Mouse (Mus musculus): ENCODE results near the gene Gsg1l.
A peak's percentile ranks its signal among the peaks of the same experiment; 100 is the strongest.

Gsg1l gene

DNA sequence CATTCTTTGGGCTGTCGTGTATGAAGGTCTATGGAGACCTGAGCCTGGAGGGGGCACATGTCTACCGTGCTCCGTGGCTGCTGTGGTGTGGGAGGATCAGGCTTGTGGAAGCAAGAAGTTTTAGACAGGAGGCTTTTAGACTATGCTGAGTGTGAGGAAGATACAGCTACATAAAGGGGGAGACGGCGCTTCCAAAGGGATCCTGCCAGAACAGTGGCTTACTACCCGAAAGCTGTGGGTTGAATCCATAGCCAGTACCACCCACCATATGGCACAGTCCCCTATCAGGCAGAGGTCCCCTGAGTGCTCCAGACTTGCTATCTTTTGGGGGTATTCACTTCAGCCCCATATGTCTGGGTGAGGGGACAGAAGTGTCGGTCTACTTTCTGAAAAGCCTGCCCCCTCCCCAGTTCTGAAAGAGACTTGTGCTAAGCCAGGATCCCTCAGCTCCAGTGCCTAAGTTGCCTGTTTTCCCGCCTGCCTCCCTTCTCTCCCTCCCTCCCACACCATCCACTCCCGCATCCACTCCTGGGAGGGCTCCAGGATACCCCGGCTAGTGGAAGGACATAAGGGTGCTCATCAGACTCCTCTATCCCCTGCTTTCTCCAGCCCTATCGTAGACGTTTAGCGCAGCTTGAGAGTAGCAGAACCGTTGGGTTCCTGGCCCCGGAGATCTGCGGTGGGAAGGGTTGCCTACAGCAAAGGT, 1.1 kb downstream of the Gsg1l start:
- DNase-seq = no peak

GRCm38 (mm10) chr7:126076935-126077334, 5.3 kb downstream of the Gsg1l start:
- DNase-seq = no peak

- DNase-seq = no peak
Observed at GRCm38 (mm10) chr7:126075058-126075457, 7.2 kb downstream of the Gsg1l start.

GRCm38 (mm10) chr7:126070321-126070720, 11.9 kb downstream of the Gsg1l start:
- no peak for DNase-seq

DNA sequence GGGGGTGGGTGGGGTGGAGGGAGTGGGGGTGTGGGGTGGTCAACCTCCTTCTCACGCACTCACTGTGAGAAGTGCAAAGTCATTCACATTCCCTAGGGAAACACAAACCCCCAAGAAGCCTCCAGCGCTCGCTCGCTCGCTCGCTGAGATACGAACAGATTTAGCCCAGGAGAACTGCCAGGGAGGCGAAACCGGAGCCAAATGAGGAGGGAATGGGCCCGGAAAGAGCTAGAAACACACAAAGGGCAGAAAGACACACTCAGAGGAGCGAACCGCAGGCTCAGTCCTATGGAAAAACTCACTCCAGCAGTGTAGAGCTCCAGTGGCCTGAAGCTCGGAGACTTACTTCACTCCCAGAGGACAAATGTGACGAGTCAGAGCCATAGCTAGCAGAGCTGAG, 15.4 kb downstream of the Gsg1l start:
- DNase-seq = no peak

DNA sequence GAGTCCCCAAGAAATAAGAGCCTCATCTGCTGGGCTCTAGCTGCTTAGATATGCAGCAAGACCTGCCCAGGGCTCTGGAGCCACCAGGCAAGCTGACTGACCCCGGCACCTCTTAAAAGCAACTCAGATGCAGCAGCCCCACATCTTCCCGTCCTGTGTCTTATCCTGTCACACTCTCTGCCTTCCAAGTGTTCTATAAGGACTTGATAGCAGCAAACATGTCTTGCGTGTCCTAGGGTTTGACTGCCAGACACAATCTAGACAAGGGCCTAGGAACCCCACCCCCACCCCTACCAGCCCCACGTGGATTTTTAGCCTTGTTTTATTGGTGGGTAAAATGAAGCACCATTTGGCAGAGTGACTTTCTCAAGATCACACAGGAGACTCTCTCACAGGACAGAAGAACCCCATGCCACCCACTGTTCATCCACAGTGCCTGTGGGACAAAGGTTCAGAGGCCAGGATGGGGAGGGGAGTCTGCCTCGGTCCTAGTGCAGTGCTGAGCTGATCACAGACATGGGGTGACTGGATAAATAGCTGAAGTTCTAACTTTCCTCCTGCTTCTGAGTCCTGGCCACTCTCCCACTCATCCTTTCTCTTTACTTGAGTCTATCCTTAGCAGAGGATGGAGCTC, 16.9 kb downstream of the Gsg1l start:
- no peak for DNase-seq

GRCm38 (mm10) chr7:126062228-126062627, 20.0 kb downstream of the Gsg1l start:
- DNase-seq = no peak

GRCm38 (mm10) chr7:126058918-126059317, 23.3 kb downstream of the Gsg1l start:
- no peak for DNase-seq

DNA sequence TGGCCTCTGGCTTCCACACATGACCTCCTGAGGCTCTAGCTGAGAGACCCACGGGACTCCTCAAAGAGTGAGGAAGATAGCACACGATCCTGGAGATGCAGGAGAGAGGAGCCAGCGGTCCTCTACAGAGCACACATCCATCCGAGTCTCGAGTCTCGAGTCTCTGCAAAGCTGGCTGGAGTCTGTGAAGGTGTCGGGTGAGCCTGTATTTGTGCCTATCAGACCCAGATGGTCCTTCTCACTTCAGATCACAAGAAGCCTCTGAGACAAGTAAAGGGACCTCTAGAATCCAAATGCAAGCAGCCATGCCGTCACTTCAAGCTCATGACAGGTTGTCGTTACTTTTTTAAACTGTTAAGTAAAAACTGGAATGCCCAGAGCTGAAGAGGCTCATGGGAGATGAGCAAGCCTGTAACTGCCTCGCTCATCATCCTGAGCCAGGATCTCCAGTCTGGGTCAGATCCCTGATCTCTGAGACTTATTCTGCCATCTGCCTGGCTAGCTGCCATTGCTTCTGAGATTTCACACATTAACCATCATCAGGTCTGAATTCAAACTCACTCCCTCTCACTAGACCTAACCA, 24.8 kb downstream of the Gsg1l start:
- no peak for DNase-seq

GRCm38 (mm10) chr7:126054574-126054973, 27.6 kb downstream of the Gsg1l start:
- DNase-seq = no peak

- no peak for DNase-seq
Observed at GRCm38 (mm10) chr7:126053618-126054017, 28.6 kb downstream of the Gsg1l start.

DNA sequence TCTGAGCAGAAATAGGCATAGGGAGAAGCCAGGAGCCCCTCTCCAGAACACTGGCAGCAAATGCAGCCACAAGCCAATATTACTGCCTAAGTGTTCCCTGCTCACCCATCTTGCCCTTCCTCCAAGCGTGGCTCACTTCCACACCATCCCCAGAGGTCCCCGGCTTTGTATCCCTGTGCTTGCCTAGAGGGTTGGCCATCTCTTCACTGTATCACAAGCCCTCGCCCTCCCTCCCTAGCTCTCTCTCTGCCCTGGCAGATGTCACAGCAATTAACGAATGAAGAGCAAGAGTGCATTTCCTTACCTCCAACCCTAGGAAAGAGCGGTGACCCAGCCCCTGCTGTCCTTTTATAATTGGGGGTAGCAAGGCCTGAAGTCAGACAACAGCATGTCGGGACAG, 30.3 kb downstream of the Gsg1l start:
- no peak for DNase-seq

DNA sequence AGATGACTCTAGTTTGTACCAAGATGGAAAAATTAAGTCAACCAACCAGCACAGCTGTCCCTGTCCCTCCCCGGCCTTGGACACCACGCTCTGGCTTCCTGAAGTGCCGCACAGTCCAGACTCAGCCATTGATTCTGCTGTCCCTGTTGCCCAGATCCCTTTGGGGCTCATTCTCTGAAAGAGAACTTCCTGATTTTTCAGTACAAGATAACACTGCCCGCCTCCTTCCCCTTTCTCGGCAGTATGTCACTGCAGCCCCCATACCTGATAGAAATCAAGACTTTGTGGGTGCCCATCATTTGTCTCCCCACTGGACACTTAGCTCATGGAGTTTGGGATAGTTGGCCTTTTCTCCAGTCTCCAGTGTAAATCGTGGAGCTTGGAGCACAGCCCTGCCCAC, 37.1 kb downstream of the Gsg1l start:
- no peak for DNase-seq

DNA sequence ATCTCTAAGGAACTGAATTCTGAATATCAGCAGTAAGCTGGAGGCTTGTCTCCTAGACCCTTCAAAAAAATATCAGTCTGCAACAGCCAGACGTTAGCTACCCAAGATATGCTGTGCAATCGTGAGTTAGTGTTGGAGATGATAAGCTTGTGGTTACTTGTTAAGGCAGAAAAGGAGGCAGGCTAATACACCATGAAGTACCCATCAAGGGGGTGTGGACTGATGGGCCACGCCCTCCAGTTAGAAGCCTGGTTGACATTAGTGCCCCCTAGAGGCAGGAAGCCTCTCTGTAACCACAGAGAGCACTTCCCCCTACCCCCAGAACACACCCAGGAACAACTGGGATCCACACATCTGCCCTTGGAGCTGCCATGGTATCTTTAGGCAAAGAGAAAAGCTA, 39.9 kb downstream of the Gsg1l start:
- DNase-seq = peak; percentile 81

DNA sequence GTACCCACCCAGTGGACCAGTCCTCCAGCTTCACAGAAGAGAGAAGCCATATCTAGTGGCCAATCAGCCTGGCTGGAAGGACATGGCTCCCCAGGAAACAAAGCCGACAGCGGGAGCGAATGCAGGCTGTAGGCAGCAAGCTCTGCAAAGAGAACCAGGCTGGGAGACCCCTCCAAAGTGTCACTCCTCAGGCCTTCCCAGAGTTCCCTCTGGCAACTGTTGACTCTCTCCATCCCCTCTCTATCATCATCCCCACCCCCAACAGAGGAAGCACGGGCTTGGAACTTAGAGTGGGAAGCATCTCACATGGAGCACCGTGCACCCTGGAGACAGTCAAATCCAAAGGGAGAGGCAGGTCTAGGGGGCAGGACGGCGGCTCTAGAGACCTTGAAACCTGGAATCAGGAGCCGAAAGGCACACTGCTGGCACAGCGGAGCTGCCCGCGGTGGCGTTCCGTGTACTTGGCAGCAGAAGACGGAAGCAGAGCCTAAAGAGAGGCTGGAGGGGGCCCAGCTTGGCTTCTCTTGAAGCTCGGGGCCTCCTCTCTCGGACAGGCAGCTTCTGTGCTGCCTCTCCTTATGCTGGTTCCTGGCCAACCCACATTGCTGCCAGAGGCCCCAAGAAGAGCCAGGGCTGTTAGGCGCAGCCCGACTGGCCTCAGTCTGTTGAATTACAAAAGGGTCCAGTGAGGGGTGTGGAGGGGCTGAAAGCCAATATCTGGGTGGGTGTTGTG, 41.3 kb downstream of the Gsg1l start:
- no peak for DNase-seq

- DNase-seq = no peak
Observed at GRCm38 (mm10) chr7:126039847-126040246, 42.4 kb downstream of the Gsg1l start.

GRCm38 (mm10) chr7:126039247-126039835, 42.9 kb downstream of the Gsg1l start:
- peak; percentile 79 for DNase-seq

DNA sequence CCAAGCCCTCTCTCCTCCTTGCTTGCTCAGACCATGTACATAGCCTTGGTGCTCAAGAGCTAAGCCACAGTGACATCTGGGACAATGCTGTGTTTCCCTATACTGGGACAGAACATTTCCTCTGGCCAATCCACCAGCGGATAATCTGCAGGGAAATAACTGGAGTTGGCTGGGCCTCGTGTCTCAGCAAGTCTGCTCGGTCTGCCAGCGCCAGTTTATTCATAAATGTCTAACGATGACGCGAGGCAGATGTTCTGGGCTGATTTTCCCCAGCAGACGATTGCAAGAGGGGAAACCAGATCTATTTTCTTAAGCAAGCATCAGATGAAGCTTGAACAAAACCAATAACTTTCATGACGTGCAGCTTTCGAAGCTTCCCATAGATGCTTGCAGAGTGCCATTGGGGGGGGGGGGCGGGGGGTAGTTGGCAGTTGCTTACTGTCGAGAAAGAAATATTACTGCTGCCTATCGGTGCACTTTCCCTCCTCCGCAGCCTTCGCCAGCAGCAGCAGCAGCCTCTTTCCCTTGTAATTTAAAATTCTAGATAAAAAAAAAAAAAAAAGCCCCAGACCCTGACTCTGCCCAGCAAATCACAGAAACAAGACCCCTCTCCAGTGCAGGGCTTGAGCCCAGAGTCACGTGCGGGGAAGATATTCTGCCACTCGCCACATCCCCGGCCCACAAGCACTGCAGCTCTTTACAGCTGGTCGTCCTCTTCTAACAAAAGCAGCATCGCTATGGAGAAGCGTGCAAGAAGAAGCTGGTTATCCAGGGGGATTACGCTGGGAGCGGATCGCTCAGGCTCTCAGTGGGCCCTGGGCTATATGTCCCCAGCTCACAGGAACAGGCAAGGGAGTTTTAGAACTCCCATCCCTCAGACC, 43.6 kb downstream of the Gsg1l start:
- DNase-seq = peak; percentile 44

- DNase-seq = no peak
Observed at GRCm38 (mm10) chr7:126035332-126035731, 46.9 kb downstream of the Gsg1l start.

- no peak for DNase-seq
Observed at GRCm38 (mm10) chr7:126032776-126033209, 49.4 kb downstream of the Gsg1l start.

DNA sequence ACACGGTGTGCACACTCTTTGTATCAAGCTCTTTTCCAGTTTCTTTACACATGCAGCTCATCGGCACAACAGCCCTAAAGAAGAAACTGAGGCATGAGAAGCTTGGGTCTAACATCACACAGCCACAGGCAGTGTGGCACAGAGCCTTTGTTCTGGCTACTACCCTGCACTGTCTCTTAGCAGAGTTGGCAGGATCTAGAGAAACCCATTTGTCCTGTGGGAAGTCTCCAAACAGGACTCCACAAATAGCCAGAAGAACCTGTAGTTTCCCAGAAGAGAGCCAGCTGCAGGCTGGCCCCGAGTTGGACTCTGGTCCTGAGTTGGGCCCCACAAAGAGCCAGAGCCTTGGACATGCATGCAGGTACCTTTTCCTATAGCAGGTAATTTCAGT, 49.9 kb downstream of the Gsg1l start:
- no peak for DNase-seq

Measured in liver (tissue).